Mouse (Mus musculus) kidney, embryonic 14.5 days (tissue): ENCODE data around the gene Bbs2. TPM values are rescaled to one million over a fixed set of nuclear protein-coding genes. Genes with fewer than 3 reads are reported as not detected.

Experiments
- ATAC-seq: fragments of 200-750 bp; cut with Nextera tagmentation; 2 replicates; pipeline ENCODE4 v1.8.0; 2017; ENCODE audit warnings: moderate number of reproducible peaks, mild to moderate bottlenecking, moderate TSS enrichment, moderate library complexity; ENCODE audit not compliant: low FRiP score, low TSS enrichment
- H3K27ac ChIP-seq: fragments of 300-500 bp; sonication (generic); 2 replicates; pipeline ENCODE4 v1.5.1; 2014; ENCODE audit warnings: low read depth, mild to moderate bottlenecking, low read length, moderate library complexity, mixed read lengths
- H3K27me3 ChIP-seq: fragments of 300-500 bp; sonication (generic); 2 replicates; pipeline ENCODE4 v1.6.1; 2014; ENCODE audit warnings: mild to moderate bottlenecking, low read length; ENCODE audit not compliant: control insufficient read depth, insufficient read depth
- H3K36me3 ChIP-seq: fragments of 300-500 bp; sonication (generic); 2 replicates; pipeline ENCODE4 v1.6.1; 2014; ENCODE audit warnings: low read length, mixed read lengths; ENCODE audit not compliant: control insufficient read depth, insufficient read depth
- H3K4me1 ChIP-seq: fragments of 300-500 bp; sonication (generic); 2 replicates; pipeline ENCODE4 v1.6.1; 2014; ENCODE audit warnings: low read length, mixed read lengths; ENCODE audit not compliant: control insufficient read depth, insufficient read depth
- H3K4me2 ChIP-seq: fragments of 300-500 bp; sonication (generic); replicated peaks from 2 replicates; pipeline ENCODE4 v1.6.1; 2014; ENCODE audit warnings: low read depth, mild to moderate bottlenecking, low read length
- H3K4me3 ChIP-seq: fragments of 300-500 bp; sonication (generic); 2 replicates; pipeline ENCODE4 v1.5.1; 2014; ENCODE audit warnings: mild to moderate bottlenecking, low read length
- H3K9ac ChIP-seq: fragments of 300-500 bp; sonication (generic); 2 replicates; pipeline ENCODE4 v1.6.1; 2014; ENCODE audit warnings: low read depth, mild to moderate bottlenecking, low read length, moderate library complexity
- H3K9me3 ChIP-seq: fragments of 300-500 bp; sonication (generic); 2 replicates; pipeline ENCODE4 v1.6.1; 2016; ENCODE audit warnings: low read length; ENCODE audit not compliant: control insufficient read depth
- WGBS: fragments of 180-500 bp; shearing (Covaris S2); extraction: QIAGEN DNeasy Blood & Tissue Kit; methylation state at CpG from one replicate; pipeline ENCODE4 v1.1.7; 2014; 5-methylcytosine and 5-hydroxymethylcytosine counted together
- polyA plus RNA-seq: library from polyadenylated mRNA; unstranded; fragments of >200 nt; fragmentation: Nextera tagmentation; extraction: Ambion mirVana; gene quantifications from 2 replicates; pipeline ENCODE4 v1.2.1, GENCODE M21; 2014

The Bbs2 gene
- polyA plus RNA-seq, 1 experiment from 2014 or later = 16.8 TPM

DNA sequence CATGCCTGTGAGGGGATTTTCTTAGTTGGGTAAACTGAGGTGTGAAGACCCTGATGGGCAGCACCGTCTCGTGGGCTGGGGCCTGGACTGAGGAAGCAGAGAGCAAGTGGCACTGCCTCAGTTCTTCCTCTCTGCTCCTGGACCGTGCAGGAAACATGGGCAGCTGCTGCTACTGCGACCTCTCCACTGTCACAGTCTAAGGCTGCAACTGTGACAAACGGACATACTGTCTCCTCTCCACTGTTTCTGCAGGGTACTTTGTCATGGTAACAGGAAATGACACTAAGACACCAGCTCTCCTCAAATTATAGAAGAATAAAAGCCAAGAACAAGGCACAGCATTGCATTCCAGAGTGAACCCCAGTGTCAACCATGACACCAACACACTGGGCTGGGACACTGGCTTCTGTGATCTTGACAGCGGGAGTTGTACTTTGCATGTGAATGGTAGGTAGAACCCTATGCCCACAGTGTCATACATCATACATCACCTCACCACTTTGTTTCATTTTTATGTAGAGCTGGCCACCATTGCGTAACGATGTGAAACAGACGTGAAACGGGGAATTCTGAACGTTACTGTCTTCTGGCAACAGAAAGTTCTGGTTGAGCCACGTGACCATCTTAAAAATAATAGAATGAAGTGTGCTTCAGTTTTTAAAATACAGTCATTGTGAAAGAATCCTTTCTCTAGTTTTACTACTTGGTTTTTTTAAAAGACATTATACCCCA lies 22.1 kb downstream of the Bbs2 start:
- no peak overlapping the region for H3K27ac ChIP-seq
- H3K4me1 ChIP-seq = no peaks in the 10 kb centered on the region
- H3K4me2 ChIP-seq = no peak overlapping the region
- no peaks in the 10 kb centered on the region for H3K9me3 ChIP-seq
- no peak overlapping the region for H3K9ac ChIP-seq
- 87% methylated on average over 12 of the region's 12 CpGs for WGBS
- H3K27me3 ChIP-seq = no peaks in the 10 kb centered on the region
- no peak for ATAC-seq
- no peaks in the 10 kb centered on the region; the same call in 1 of the 2 replicates for H3K36me3 ChIP-seq
- H3K4me3 ChIP-seq = no peak overlapping the region

GRCm38 (mm10) chr8:94068793-94069192 lies 29.9 kb downstream of the Bbs2 start:
- peaks cover 10% of the 10 kb centered on the region; the same call in 1 of the 2 replicates for H3K36me3 ChIP-seq
- no peaks in the 10 kb centered on the region for H3K27me3 ChIP-seq
- no peaks in the 10 kb centered on the region for H3K9me3 ChIP-seq
- H3K4me3 ChIP-seq = no peak overlapping the region
- 90% methylated on average over 7 of the region's 7 CpGs for WGBS
- ATAC-seq = no peak
- H3K27ac ChIP-seq = no peak overlapping the region
- H3K4me1 ChIP-seq = no peaks in the 10 kb centered on the region
- H3K4me2 ChIP-seq = no peak overlapping the region
- H3K9ac ChIP-seq = no peak overlapping the region

DNA sequence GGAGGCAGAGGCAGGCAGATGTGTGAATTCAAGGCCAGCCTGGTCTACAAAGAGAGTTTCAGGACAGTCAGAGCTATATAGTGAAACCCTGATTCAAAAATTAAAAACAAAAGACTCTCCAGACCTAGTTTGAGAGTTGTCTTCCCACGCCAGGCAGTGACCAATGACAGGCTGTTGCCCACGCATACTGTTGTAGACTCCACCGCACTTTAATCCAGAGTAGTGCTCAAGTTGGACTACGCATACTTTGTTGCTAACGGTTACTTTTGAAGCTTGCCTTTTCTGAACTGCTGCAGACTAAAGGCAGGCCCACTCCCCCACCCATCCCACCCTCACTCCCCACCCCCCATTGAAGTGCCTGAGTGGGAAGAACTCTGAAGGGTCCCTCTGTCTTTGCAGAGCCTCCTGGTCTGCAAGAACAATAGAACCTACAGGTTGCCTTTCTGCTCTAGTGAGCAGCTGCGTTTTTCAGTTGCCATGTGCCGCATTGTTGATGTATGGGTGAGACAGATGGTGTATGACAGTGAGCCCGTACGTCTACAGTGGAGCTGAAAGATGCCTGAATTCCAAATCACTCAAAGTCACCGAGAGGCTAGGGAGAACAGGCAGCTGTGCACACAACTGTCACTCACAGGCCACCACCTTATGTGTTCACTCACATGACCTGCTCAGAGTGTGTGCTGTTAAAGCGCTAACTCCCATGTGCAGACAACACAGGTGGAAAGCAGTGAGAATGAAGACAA lies 32.4 kb downstream of the Bbs2 start:
- Histone ChIP-seq H3K27me3 (no peaks in the 10 kb centered on the region), H3K4me1 (no peaks in the 10 kb centered on the region), H3K27ac (no peak overlapping the region), H3K9ac (no peak overlapping the region), H3K4me2 (no peak overlapping the region), H3K4me3 (no peak overlapping the region), H3K9me3 (no peaks in the 10 kb centered on the region), H3K36me3 (peaks cover 16% of the 10 kb centered on the region; the same call in 1 of the 2 replicates)
- no peak for ATAC-seq
- WGBS = 70% methylated on average over 11 of the region's 11 CpGs

- no peak overlapping the region for H3K27ac ChIP-seq
- ATAC-seq = no peak
- no peak overlapping the region for H3K4me2 ChIP-seq
- H3K9me3 ChIP-seq = no peaks in the 10 kb centered on the region
- no peaks in the 10 kb centered on the region for H3K4me1 ChIP-seq
- WGBS = 67% methylated on average over 6 of the region's 6 CpGs
- H3K9ac ChIP-seq = no peak overlapping the region
- H3K4me3 ChIP-seq = no peak overlapping the region
- peaks cover 25% of the 10 kb centered on the region for H3K36me3 ChIP-seq
- H3K27me3 ChIP-seq = no peaks in the 10 kb centered on the region
Measured at GRCm38 (mm10) chr8:94057157-94057854, 41.4 kb downstream of the Bbs2 start.

DNA sequence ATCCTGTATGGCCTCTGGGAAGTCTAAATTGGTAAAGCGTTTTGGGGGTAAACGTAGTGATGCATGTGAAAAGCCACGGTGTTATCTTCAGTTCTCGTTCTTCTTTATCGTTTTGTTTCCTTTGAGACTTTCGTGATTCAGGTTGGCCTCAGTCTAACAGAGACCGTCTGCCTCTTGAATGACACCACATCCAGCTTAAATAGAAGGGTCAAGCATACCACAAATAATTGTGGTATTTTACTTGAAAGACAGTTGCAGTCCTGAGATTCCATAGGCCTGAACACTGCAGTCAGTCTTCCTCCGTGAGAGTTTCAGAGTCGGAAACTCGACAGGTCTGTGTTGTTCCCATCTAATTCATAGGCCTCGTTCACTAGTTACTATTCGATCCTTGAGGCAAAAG lies 46.0 kb downstream of the Bbs2 start:
- Histone ChIP-seq H3K9me3 (no peaks in the 10 kb centered on the region), H3K27ac (no peak overlapping the region), H3K4me1 (no peaks in the 10 kb centered on the region), H3K36me3 (peaks cover 9% of the 10 kb centered on the region), H3K4me3 (no peak overlapping the region), H3K4me2 (no peak overlapping the region), H3K27me3 (no peaks in the 10 kb centered on the region), H3K9ac (no peak overlapping the region)
- no peak for ATAC-seq
- 91% methylated on average over 12 of the region's 12 CpGs for WGBS

GRCm38 (mm10) chr8:94047845-94048244 lies 50.9 kb downstream of the Bbs2 start:
- no peak overlapping the region for H3K27ac ChIP-seq
- no peak for ATAC-seq
- H3K4me1 ChIP-seq = no peaks in the 10 kb centered on the region
- no peaks in the 10 kb centered on the region; the same call in 1 of the 2 replicates for H3K36me3 ChIP-seq
- H3K9ac ChIP-seq = no peak overlapping the region
- no peaks in the 10 kb centered on the region for H3K9me3 ChIP-seq
- no peak overlapping the region for H3K4me2 ChIP-seq
- 94% methylated on average over 2 of the region's 2 CpGs for WGBS
- no peaks in the 10 kb centered on the region for H3K27me3 ChIP-seq
- no peak overlapping the region for H3K4me3 ChIP-seq

- Histone ChIP-seq H3K9ac (peak overlapping the region; percentile 72; the same call in 1 of the 2 replicates), H3K4me1 (peaks cover 9% of the 10 kb centered on the region; the same call in 1 of the 2 replicates), H3K4me2 (peak overlapping the region; percentile 52), H3K4me3 (peak overlapping the region; percentile 88), H3K9me3 (no peaks in the 10 kb centered on the region), H3K27me3 (no peaks in the 10 kb centered on the region), H3K27ac (no peak overlapping the region), H3K36me3 (no peaks in the 10 kb centered on the region; the same call in 1 of the 2 replicates)
- WGBS = 9% methylated on average over 15 of the region's 15 CpGs
- no peak for ATAC-seq
Measured at GRCm38 (mm10) chr8:94037806-94038205, 60.9 kb downstream of the Bbs2 start.

DNA sequence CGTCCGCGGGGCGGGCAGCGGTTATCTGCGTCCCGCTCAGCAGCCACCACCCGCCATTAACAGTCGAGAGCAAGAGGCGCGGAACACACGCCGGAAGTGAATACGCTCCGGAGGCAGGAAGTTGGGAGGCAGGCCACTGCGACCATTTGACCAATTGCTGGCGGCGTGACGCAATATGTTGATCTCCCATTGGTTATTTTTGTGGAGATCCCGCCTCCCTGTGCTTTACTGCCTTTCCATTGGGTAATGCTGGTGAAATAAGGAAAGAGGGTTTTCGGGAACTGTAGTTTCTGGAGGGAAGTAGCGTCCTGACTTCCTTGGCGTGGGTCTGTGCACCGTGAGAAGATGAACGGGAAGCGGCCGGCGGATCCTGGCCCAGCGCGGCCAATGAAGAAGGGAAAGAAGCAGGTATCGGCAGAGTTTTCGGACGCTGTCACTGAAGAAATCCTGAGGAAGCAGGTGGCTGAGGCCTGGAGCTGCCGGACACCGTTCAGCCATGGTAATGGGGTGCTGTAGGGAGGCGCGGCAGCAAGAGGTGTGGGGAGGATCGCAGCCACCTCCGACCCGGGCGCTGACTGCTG lies 61.7 kb downstream of the Bbs2 start, which contains the start of the genes Nudt21 and Ogfod1:
Nudt21 (minus strand) TSS at position 88 of the 581 bp plus-strand sequence.
Ogfod1 (plus strand) TSS at position 255 of the 581 bp plus-strand sequence.
- H3K27ac ChIP-seq = peak within 1 kb of the TSS; percentile 80
- peak; percentile 99 for ATAC-seq
- peak within 1 kb of the TSS; percentile 72 for H3K9ac ChIP-seq
- H3K36me3 ChIP-seq = no peaks in the 10 kb centered on the region; the same call in 1 of the 2 replicates
- whole genome bisulfite sequencing = under 1% methylated on average over 41 of the region's 41 CpGs
- H3K4me2 ChIP-seq = peak within 1 kb of the TSS; percentile 81
- peaks cover 9% of the 10 kb centered on the region; the same call in 1 of the 2 replicates for H3K4me1 ChIP-seq
- H3K4me3 ChIP-seq = peak within 1 kb of the TSS; percentile 88
- H3K27me3 ChIP-seq = no peaks in the 10 kb centered on the region
- H3K9me3 ChIP-seq = no peaks in the 10 kb centered on the region
